Mouse (Mus musculus) embryonic fibroblast, embryonic 13.5 days (primary cell): ENCODE measurements around the gene Fosl1. TPM values are rescaled to one million over a fixed set of nuclear protein-coding genes. Genes with fewer than 3 reads are reported as not detected.
A peak's percentile ranks its signal among the peaks of the same experiment; 100 is the strongest.

Experiments used
- H3K27ac ChIP-seq: 2 replicates; pipeline ENCODE4 v1.5.1; 2012; ENCODE audit warnings: low read length, control low read depth, inconsistent platforms; ENCODE audit not compliant: insufficient read depth
- H3K4me1 ChIP-seq: 2 replicates; pipeline ENCODE4 v1.6.1; 2011; ENCODE audit warnings: low read length; ENCODE audit not compliant: control insufficient read depth, insufficient read depth
- H3K4me3 ChIP-seq: 2 replicates; pipeline ENCODE4 v1.5.1; 2011; ENCODE audit warnings: mild to moderate bottlenecking, control low read depth, low read length; ENCODE audit not compliant: insufficient read depth
- CTCF ChIP-seq: IDR thresholded peaks from 2 replicates; pipeline ENCODE4 v1.5.1; 2011; ENCODE audit warnings: mild to moderate bottlenecking, control low read depth, low read length, moderate library complexity, borderline replicate concordance; ENCODE audit not compliant: insufficient read depth
- POLR2A ChIP-seq: IDR thresholded peaks from 2 replicates; pipeline ENCODE4 v1.6.1; 2011; ENCODE audit warnings: low read depth, mild to moderate bottlenecking, control low read depth, low read length, moderate library complexity
- polyA plus RNA-seq: library from polyadenylated mRNA; stranded (reverse); fragments of >200 nt; gene quantifications from 2 replicates; pipeline ENCODE4 v1.2.4, GENCODE M21; 2011; ENCODE audit warnings: low read depth; ENCODE audit not compliant: missing spikeins, insufficient read length

Fosl1 gene
- polyA plus RNA-seq, 1 experiment = 13.4 TPM

DNA sequence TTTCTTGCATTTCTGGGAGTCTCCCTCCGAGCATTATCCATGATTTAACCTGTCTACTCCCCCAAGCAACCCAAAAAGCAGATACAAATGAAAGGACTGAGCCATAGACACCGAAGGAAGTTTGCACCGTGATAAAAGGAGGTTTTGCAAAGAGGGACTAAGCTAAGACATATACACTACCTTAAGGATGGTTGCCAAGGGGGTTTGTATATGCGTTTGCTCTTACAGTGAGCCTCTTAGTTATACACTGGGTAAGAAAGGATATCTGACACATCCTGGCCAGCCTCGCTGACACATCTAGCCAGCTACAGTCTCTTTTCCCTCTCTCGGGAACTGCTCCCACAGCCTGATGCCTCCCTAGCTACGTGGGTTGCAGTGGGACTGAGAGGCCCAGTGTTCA is 13.4 kb upstream of the Fosl1 start:
- Histone ChIP-seq H3K4me3 (no peak overlapping the region), H3K27ac (peak overlapping the region; percentile 83), H3K4me1 (peaks cover 46% of the 10 kb centered on the region)
- TF ChIP-seq CTCF (no peak), POLR2A (no peak; the same call in 1 of the 2 replicates)

DNA sequence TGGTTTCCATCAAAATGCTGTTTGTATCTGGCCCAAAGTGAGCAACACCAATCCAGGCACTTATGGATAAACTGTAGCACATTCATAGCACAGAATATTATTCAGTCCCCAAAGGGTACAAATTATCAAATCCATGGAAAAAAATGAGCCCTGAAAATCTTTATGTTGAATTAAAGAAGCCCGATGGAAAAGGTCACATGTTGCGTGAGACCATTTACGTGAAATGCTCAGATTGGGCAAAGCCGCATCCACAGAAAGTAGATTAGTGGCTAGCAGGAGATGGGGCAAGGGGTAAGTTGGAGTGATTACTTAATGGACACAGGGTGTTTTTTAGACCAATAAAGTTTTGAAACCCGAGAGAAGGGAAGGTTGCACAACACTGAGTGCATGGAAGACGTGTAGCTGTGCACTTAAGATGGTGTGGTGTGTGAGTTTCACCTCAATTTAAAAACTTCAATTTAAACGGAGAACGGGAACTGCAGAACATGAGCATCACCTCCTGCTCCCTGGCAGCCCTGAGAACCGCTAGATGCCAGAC is 2.9 kb upstream of the Fosl1 start:
- H3K4me1 ChIP-seq = peaks cover 16% of the 10 kb centered on the region
- TF ChIP-seq CTCF (no peak), POLR2A (no peak)
- no peak overlapping the region for H3K4me3 ChIP-seq

DNA sequence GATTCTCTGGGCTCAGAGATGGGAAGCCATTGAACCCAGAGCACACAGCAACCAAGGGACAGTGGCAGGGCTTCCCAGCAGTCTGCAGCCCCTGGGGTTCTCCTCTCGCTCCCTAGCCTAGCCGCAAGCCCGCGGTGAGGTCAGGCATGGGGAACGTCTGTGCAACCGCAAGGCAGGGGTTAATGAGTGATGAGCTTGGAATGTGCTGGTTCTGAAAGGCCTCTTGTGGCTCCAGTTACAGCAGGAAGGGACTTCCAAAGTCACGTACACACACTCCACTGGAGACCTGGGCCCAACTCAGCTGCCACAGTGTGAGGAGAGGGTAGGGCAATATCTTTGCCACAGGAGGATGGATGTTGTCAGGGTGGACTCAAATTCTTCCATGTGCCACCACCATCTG is 2.4 kb upstream of the Fosl1 start:
- TF ChIP-seq CTCF (no peak), POLR2A (no peak)
- Histone ChIP-seq H3K4me1 (peaks cover 18% of the 10 kb centered on the region), H3K27ac (peak overlapping the region; percentile 56), H3K4me3 (no peak overlapping the region)

More for the DNA sequence above, 2.9 kb upstream of the Fosl1 start:
- peak overlapping the region; percentile 51 for H3K27ac ChIP-seq

DNA sequence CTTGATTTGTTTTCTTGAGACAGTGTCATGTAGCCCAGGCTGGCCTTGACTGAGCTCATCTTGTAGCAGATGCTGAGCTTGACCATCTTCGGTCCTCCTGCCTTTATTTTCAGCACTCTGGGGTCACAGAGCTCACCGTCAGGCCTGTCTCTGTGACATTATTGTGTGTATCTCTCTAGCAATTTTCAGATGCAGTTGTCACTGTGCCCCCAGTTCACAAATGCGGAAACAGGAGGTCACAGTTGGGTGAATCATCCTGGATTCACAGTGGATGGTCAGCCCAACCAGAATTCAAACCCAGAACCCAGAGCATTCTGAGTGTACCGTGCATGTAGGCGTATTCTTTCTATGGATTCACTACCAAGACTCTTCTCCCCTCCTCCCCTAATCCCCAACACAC is 1.6 kb upstream of the Fosl1 start:
- TF ChIP-seq POLR2A = no peak
- TF ChIP-seq CTCF = no peak
- Histone ChIP-seq H3K27ac (0 out of 2 replicates have a peak overlapping the region, but pooled peaks have one; percentile 56), H3K4me1 (peaks cover 19% of the 10 kb centered on the region), H3K4me3 (no peak overlapping the region)

DNA sequence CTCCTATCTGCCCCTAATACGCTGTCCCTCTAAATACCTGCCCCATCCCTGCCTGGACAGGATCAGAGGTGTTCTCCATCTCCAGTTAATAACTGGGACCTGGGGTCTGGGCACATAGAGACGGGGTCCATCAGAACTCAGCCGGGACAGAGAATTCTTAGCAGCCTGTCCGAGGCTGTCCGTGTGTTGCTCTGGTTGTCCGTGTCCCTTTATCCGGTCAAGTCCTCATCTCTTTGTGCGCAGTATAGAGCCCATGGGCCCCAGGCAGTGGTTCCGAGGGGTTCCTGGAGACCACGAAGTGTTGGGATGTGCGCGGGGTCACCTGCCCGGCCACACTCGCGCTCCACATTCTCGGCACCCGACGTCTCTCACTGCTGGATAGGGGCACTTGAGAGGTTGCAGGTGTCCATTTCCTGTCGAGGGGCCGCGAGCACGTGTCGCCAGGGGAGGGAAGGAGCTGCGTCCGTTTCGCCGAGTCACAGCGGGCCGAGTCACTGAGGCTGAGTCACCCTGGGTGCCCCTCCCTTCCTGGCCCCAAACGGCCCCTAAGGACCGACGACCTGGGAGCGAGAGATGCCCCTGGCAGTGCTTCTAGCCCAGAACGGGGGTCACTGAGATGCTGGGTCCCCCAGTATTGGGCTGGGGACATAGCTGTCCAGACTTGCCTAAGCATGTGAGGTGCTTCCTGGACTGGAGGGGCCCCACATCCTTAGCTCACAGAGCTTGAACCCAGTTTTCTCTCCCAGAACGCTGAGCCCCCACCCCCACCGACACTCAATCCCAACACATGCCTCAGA is 1.2 kb downstream of the Fosl1 start:
- Histone ChIP-seq H3K4me3 (peak overlapping the region; percentile 65), H3K4me1 (peaks cover 19% of the 10 kb centered on the region), H3K27ac (peak overlapping the region; percentile 32; the same call in 1 of the 2 replicates)
- TF ChIP-seq CTCF = no peak
- TF ChIP-seq POLR2A = peak; percentile 59; the same call in 1 of the 2 replicates

DNA sequence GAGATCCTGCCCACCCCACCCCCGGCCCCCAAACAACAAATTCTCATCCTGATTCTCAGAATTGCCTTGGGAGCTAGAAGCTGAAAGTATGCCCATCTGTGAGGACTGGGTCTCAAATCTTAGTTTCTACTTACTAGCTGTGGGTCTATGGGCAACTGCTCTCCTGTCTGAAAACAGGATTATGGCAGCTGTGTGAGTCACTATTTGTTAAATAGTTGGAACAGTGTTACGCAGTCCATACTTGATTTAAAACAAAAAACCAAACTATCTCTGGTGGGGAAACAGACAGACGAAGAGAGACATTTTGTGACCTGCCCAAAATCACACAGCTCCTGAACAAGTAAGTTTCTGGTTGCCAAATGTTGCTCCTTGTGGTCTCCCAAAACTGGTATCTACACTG is 2.3 kb downstream of the Fosl1 start:
- no peak for TF ChIP-seq POLR2A
- no peak for TF ChIP-seq CTCF

DNA sequence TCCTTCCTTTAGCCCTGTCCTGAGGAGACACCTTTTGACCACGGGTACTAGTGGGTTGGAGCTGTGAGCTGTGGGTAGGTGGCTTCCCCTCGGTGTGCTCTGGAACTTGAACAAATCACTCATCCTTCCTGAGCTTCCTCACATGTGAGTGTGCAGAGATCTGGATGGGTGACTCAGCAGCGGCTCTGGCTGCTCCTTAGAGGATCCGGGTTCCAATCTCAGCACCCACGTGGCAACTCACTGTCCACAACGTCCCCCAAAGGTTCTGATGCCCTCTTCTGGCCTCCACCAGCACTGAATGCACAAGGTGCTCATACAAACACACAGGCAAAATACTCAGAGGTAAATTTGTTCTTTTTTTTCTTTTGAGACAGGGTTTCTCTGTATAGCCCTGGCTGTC is 4.4 kb downstream of the Fosl1 start:
- TF ChIP-seq POLR2A (no peak), CTCF (no peak)
- Histone ChIP-seq H3K4me3 (no peak overlapping the region), H3K4me1 (peaks cover 11% of the 10 kb centered on the region; the same call in 1 of the 2 replicates), H3K27ac (no peak overlapping the region)

More for the DNA sequence above, 2.3 kb downstream of the Fosl1 start:
- Histone ChIP-seq H3K4me3 (peak overlapping the region; percentile 65; the same call in 1 of the 2 replicates), H3K27ac (peak overlapping the region; percentile 34; the same call in 1 of the 2 replicates), H3K4me1 (peaks cover 13% of the 10 kb centered on the region)

DNA sequence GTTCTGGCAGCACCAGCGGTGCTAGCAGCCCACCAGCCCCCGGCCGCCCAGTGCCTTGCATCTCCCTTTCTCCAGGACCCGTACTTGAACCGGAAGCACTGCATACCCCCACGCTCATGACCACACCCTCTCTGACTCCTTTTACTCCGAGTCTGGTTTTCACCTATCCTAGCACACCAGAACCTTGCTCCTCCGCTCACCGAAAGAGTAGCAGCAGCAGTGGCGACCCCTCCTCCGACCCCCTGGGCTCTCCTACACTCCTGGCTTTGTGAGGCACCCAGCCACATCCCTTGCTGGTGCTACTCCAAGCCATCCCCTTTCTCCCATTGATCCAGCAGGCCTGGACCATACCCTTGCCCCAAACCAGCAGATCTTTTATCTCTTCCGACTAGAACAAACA is 7.7 kb downstream of the Fosl1 start:
- Histone ChIP-seq H3K4me1 (peaks cover 15% of the 10 kb centered on the region; the same call in 1 of the 2 replicates), H3K27ac (no peak overlapping the region), H3K4me3 (peak overlapping the region; percentile 70; the same call in 1 of the 2 replicates)
- TF ChIP-seq POLR2A (no peak), CTCF (no peak)

DNA sequence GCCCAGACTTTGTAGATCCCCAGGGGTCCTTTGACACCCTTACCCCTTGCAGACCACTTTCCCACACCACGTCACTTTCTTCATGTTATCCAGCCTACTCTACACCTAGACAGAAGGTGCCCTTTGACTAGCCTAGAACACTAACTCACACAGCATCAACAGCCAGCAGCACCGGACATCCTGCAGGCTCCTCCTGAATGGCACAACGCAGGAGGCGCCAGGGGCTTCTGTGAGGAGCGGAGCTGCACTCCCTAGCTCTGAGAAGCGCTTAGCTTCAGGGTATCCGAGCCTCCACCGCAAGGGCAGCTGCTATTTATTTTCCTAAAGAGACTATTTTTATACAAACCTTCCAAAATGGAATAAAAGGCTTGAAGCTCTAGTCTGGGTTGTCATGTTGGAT is 8.2 kb downstream of the Fosl1 start:
- Histone ChIP-seq H3K4me3 (peak overlapping the region; percentile 70), H3K27ac (no peak overlapping the region), H3K4me1 (peaks cover 14% of the 10 kb centered on the region; the same call in 1 of the 2 replicates)
- TF ChIP-seq CTCF = no peak
- no peak for TF ChIP-seq POLR2A
